In genomic region chr14:77707279-77707678, GRCm38 (mm10) we compare ENCODE assay signal across 17 mouse cellular contexts.
DNase-seq lines count a peak whose midpoint lies in the region; ATAC-seq lines count a peak whose summit lies in the region.
"Had no signal": no experiment of that assay in that cellular context is flagged by ENCODE, and none has a peak within 500 bp of the region (broad histone marks: within the 10 kb centered on the region; RNA-seq: fewer than 3 reads in every experiment).

No protein-coding gene starts in this region.

- DNase-seq in embryo, embryonic 11 days = peak; percentile 21
- DNase-seq in embryo, embryonic 9.5 days (ENCODE audit: extremely low spot score) = no peak
- no peak for DNase-seq in kidney, postnatal 25 days
- DNase-seq in R1 (ENCODE audit: low read depth, low spot score) = peak; percentile 38
- DNase-seq in hindlimb bud, embryonic 11.5 days (ENCODE audit: extremely low spot score, low read depth, low spot score) = peak; percentile 52
- DNase-seq in urinary bladder, postnatal 14 days (ENCODE audit: low spot score) = no peak
- DNase-seq: cerebellum, adult 18-20 months; forebrain, postnatal 0 days; gastrocnemius, postnatal 36 days; kidney, adult 18-20 months had no signal

- H3K4me2 ChIP-seq in kidney, embryonic 15.5 days = peak overlapping the region; percentile 47; the same call in 1 of the 2 replicates
- no peak overlapping the region for H3K4me2 ChIP-seq in forebrain, embryonic 12.5 days
- H3K4me2 ChIP-seq: hindbrain, embryonic 15.5 days; neural tube, embryonic 12.5 days had no signal

- no peaks in the 10 kb centered on the region for H3K27me3 ChIP-seq in kidney, embryonic 15.5 days
- H3K27me3 ChIP-seq in forebrain, embryonic 12.5 days = 0 out of 2 replicates have a peak, but pooled peaks cover 8% of the 10 kb centered on the region
- H3K27me3 ChIP-seq: hindbrain, embryonic 15.5 days; neural tube, embryonic 12.5 days had no signal

- WGBS in kidney, embryonic 15.5 days = 60% methylated on average over 12 of the region's 12 CpGs
- 88% methylated on average over 12 of the region's 12 CpGs for WGBS in forebrain, embryonic 12.5 days

- H3K36me3 ChIP-seq in kidney, embryonic 15.5 days = no peaks in the 10 kb centered on the region
- H3K36me3 ChIP-seq in forebrain, embryonic 12.5 days (replicated peaks) = peaks cover 4% of the 10 kb centered on the region; the same call in 1 of the 2 replicates
- H3K36me3 ChIP-seq: neural tube, embryonic 12.5 days had no signal

- peaks cover 6% of the 10 kb centered on the region; the same call in 1 of the 2 replicates for H3K4me1 ChIP-seq in kidney, embryonic 15.5 days
- H3K4me1 ChIP-seq in forebrain, embryonic 12.5 days = peaks cover 4% of the 10 kb centered on the region
- H3K4me1 ChIP-seq: hindbrain, embryonic 15.5 days; neural tube, embryonic 12.5 days had no signal

- no peak overlapping the region for H3K4me3 ChIP-seq in kidney, embryonic 15.5 days (replicated peaks)
- no peak overlapping the region for H3K4me3 ChIP-seq in forebrain, embryonic 12.5 days (replicated peaks)
- H3K4me3 ChIP-seq: erythroblast, embryonic 14.5 days; hindbrain, embryonic 15.5 days; neural tube, embryonic 12.5 days had no signal

- no peak for ATAC-seq in kidney, embryonic 15.5 days (replicated peaks; ENCODE audit: low FRiP score)
- ATAC-seq in forebrain, embryonic 12.5 days (ENCODE audit: low FRiP score) = no peak
- ATAC-seq: forebrain, postnatal 0 days; midbrain, embryonic 16.5 days had no signal

- no peaks in the 10 kb centered on the region for H3K9me3 ChIP-seq in kidney, embryonic 15.5 days (replicated peaks)
- no peaks in the 10 kb centered on the region for H3K9me3 ChIP-seq in forebrain, embryonic 12.5 days
- H3K9me3 ChIP-seq: hindbrain, embryonic 15.5 days; neural tube, embryonic 12.5 days had no signal

- no peak overlapping the region for H3K9ac ChIP-seq in kidney, embryonic 15.5 days
- no peak overlapping the region for H3K9ac ChIP-seq in forebrain, embryonic 12.5 days
- H3K9ac ChIP-seq: forebrain, postnatal 0 days; hindbrain, embryonic 15.5 days; liver, embryonic 14.5 days; neural tube, embryonic 12.5 days had no signal

- H3K27ac ChIP-seq in kidney, embryonic 15.5 days = no peak overlapping the region
- no peak overlapping the region for H3K27ac ChIP-seq in forebrain, embryonic 12.5 days
- H3K27ac ChIP-seq: hindbrain, embryonic 15.5 days; liver, embryonic 14.5 days; neural tube, embryonic 12.5 days had no signal

Comparison
In these comparisons a context has a peak if more than half of its experiments do, and no peak if none do; other contexts are left out.
1. DNase-seq: peak in embryo, embryonic 11 days (single experiment), R1 (single experiment) and hindlimb bud, embryonic 11.5 days (single experiment); none in embryo, embryonic 9.5 days (single experiment), kidney, postnatal 25 days (0 of 2) and urinary bladder, postnatal 14 days (single experiment).